Mouse (Mus musculus) lung, postnatal 0 days (tissue): ENCODE measurements around the gene Ces4a.

Source experiments
- CTCF ChIP-seq: IDR thresholded peaks from 2 replicates; pipeline ENCODE4 v1.5.1; 2016; ENCODE audit warnings: antibody characterized with exemption, mild to moderate bottlenecking
- EP300 ChIP-seq: IDR thresholded peaks from 2 replicates; pipeline ENCODE4 v1.6.1; 2016; ENCODE audit warnings: antibody characterized with exemption, mild to moderate bottlenecking, control low read depth

GRCm38 (mm10) chr8:105158084-105158483, 26.5 kb downstream of the Ces4a start:
- TF ChIP-seq CTCF (no peak), EP300 (no peak)
